Mouse (Mus musculus): ENCODE results near the gene Rpap2. TPM values are rescaled to one million over a fixed set of nuclear protein-coding genes. Genes with fewer than 3 reads are reported as not detected.

Gene Rpap2
- polyA plus RNA-seq (2012; fragmentation: generic; extraction: Trizol) = 9.7 TPM

DNA sequence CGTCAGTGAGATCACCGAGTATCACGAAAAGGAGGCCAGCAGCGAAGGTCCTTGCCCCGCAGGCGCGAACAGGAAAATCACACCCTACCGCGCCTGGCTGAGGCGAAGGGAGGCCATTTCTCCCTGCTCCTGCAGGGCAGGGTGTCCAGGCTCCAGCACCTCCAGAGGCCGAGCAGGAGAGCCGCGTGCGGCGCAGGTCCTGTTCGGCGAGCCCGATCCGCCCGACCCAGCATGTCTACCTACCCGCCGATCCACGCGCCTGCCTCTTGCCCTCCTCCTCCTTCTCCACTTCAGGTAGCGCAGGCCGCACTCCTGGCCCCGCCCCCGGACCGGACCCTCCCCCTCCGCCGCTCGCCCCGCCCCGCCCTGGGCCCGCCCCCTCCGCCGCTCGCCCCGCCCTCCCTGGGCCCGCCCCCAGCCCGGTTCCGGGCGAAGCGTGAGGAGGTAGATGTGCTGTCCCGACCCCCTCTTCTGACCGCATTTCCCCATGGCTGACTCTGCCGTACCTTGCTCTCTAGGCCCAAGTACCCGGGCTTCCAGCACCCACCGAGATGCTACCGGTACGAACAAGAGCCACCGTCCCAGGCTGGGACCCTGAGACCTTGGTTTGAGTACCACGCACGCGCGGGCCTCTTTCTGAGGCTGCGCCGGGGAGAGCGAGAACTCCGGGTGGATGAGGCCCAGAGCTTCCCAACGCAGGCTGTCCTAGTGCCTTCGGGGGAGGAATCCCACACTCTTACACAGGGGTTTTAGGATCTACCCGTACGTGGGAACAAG lies at the start of gene Rpap2, which contains the start of gene Glmn:
TSS of gene Rpap2 (plus strand) at position 73 of the 777 bp plus-strand sequence.
TSS of gene Glmn (minus strand) at position 588 of the 777 bp plus-strand sequence.
- TF ChIP-seq POLR2A (IDR thresholded peaks at IDR 0.05; ENCODE audit: insufficient read length, low read depth) (peak; percentile 81), CEBPB (IDR thresholded peaks at IDR 0.05; ENCODE audit: insufficient read depth, poor library complexity, severe bottlenecking) (no peak), E2F4 (IDR thresholded peaks at IDR 0.05; ENCODE audit: insufficient read depth) (no peak), POLR2AphosphoS2 (IDR thresholded peaks at IDR 0.05; ENCODE audit: insufficient read length, low read depth) (peak; percentile 79)
- Histone ChIP-seq H3K27me3 (ENCODE audit: control insufficient read depth, insufficient read depth, insufficient read length) (no peaks in the 10 kb centered on the region), H3K4me3 (peak within 1 kb of the TSS; percentile 87), H3K4me2 (ENCODE audit: low read depth) (peak within 1 kb of the TSS; percentile 85), H3K36me3 (ENCODE audit: control insufficient read depth, insufficient read depth) (peaks cover 5% of the 10 kb centered on the region), H3ac (ENCODE audit: control insufficient read depth, insufficient read length) (peak within 1 kb of the TSS; percentile 94), H3K79me2 (ENCODE audit: control insufficient read depth, insufficient read depth) (no peaks in the 10 kb centered on the region)

DNA sequence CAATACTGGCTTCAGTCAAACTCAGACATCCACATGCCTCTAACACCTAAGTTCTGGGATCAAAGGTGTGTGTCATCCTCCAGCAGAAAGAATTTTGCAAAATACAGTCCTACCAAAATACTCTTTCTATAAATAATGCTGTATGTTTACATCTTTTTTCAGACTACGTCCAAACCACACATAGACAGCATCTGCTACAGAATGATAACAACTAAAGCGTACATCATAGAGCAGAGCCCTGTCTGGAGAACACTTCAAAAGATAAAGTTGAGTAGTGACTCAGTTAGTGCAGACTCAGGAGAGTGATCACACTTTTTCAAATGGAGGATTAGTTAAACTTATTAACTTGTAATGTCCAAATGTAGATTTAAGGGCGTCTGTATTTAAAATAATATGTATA lies 49.2 kb upstream of the Rpap2 start:
- TF ChIP-seq REST (IDR thresholded peaks at IDR 0.05; ENCODE audit: insufficient read depth, insufficient read length) = no peak
- TF ChIP-seq TCF3 (IDR thresholded peaks at IDR 0.05; ENCODE audit: insufficient read length, low read depth) = no peak
- TF ChIP-seq POLR2AphosphoS2 (IDR thresholded peaks at IDR 0.05; ENCODE audit: insufficient read length, low read depth) = no peak
- no peak for TF ChIP-seq USF1 (IDR thresholded peaks at IDR 0.05; ENCODE audit: low read depth)
- no peak for TF ChIP-seq E2F4 (IDR thresholded peaks at IDR 0.05; ENCODE audit: insufficient read depth)
- no peak for TF ChIP-seq CEBPB (IDR thresholded peaks at IDR 0.05; ENCODE audit: insufficient read depth, poor library complexity, severe bottlenecking)
- no peaks in the 10 kb centered on the region for H3K79me2 ChIP-seq (ENCODE audit: control insufficient read depth, insufficient read depth)
- no peaks in the 10 kb centered on the region for H3K27me3 ChIP-seq (ENCODE audit: control insufficient read depth, insufficient read depth, insufficient read length)
- no peak overlapping the region for H3K4me3 ChIP-seq
- no peaks in the 10 kb centered on the region for H3K36me3 ChIP-seq (ENCODE audit: control insufficient read depth, insufficient read depth)
- H3K4me2 ChIP-seq (ENCODE audit: low read depth) = no peak overlapping the region
- H3ac ChIP-seq (ENCODE audit: control insufficient read depth, insufficient read length) = no peak overlapping the region

DNA sequence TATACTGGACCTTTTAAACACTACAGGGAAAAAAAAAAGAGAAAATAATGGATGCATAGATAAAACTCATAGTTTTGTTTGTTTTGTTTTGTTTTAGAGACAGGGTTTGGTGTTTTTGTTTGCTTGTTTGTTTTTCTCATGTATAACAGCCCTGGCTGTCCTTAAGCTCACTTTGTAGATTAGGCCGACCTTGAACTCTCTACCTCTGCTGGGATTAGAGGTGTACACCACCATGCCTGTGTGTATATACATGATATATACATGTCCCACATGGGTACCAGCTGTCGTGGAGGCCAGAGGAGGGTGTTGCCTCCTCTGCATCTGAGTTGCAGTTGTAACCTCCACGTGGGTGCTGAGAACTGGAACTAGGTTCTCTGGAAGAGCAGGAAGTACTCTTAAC lies 48.7 kb upstream of the Rpap2 start:
- Histone ChIP-seq H3K4me3 (no peak overlapping the region), H3K27me3 (ENCODE audit: control insufficient read depth, insufficient read depth, insufficient read length) (no peaks in the 10 kb centered on the region), H3K4me2 (ENCODE audit: low read depth) (no peak overlapping the region), H3ac (ENCODE audit: control insufficient read depth, insufficient read length) (no peak overlapping the region), H3K36me3 (ENCODE audit: control insufficient read depth, insufficient read depth) (no peaks in the 10 kb centered on the region), H3K79me2 (ENCODE audit: control insufficient read depth, insufficient read depth) (no peaks in the 10 kb centered on the region)
- TF ChIP-seq SRF (IDR thresholded peaks at IDR 0.05; ENCODE audit: control insufficient read depth, insufficient read length, low read depth) = no peak
- TF ChIP-seq REST (IDR thresholded peaks at IDR 0.05; ENCODE audit: insufficient read depth, insufficient read length) = no peak
- TF ChIP-seq TCF12 (IDR thresholded peaks at IDR 0.05; ENCODE audit: insufficient read depth, poor library complexity, severe bottlenecking) = no peak
- TF ChIP-seq MYOG (IDR thresholded peaks at IDR 0.05; ENCODE audit: control insufficient read depth in 1 of 3, insufficient read depth in 1 of 3, insufficient read length in 2 of 3, low read depth in 2 of 3) = no peak
- no peak for TF ChIP-seq MYOD1 (IDR thresholded peaks at IDR 0.05; ENCODE audit: control insufficient read depth in 1 of 3, insufficient read length in 2 of 3, low read depth in 2 of 3)
- TF ChIP-seq POLR2AphosphoS2 (IDR thresholded peaks at IDR 0.05; ENCODE audit: insufficient read length, low read depth) = no peak
- TF ChIP-seq E2F4 (IDR thresholded peaks at IDR 0.05; ENCODE audit: insufficient read depth) = no peak
- TF ChIP-seq CEBPB (IDR thresholded peaks at IDR 0.05; ENCODE audit: insufficient read depth, poor library complexity, severe bottlenecking) = no peak
- TF ChIP-seq TCF3 (IDR thresholded peaks at IDR 0.05; ENCODE audit: insufficient read length, low read depth) = no peak

DNA sequence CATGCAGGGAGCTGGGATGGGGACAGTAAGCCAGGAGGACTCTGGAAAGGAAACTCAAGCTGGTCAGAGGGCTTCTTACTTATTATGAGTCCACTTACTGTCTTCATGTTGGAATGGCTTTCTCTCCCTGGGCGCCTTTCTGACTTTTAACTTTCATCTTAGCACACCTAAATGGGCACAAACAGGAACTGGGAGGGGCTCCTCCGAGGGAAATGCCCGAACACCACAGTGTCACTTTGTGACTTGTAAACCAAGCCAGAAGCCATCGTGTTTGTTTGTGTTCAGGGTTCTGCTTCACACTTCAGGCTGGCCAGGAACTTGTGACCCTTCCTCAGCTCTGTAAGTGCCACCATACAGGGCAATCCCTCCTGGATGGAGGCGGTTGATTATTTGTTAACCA lies 42.8 kb upstream of the Rpap2 start:
- TF ChIP-seq POLR2AphosphoS2 (IDR thresholded peaks at IDR 0.05; ENCODE audit: insufficient read length, low read depth) (no peak), POLR2A (IDR thresholded peaks at IDR 0.05; ENCODE audit: insufficient read length, low read depth) (no peak), SRF (IDR thresholded peaks at IDR 0.05; ENCODE audit: control insufficient read depth, insufficient read length, low read depth) (no peak), TCF12 (IDR thresholded peaks at IDR 0.05; ENCODE audit: insufficient read depth, poor library complexity, severe bottlenecking) (no peak), E2F4 (IDR thresholded peaks at IDR 0.05; ENCODE audit: insufficient read depth) (no peak), MYOG (IDR thresholded peaks at IDR 0.05; ENCODE audit: control insufficient read depth in 1 of 3, insufficient read depth in 1 of 3, insufficient read length in 2 of 3, low read depth in 2 of 3) (no peak), MYOD1 (IDR thresholded peaks at IDR 0.05; ENCODE audit: control insufficient read depth in 1 of 3, insufficient read length in 2 of 3, low read depth in 2 of 3) (no peak), MAX (IDR thresholded peaks at IDR 0.05; ENCODE audit: low read depth) (no peak), USF1 (IDR thresholded peaks at IDR 0.05; ENCODE audit: low read depth) (no peak), CEBPB (IDR thresholded peaks at IDR 0.05; ENCODE audit: insufficient read depth, poor library complexity, severe bottlenecking) (no peak), REST (IDR thresholded peaks at IDR 0.05; ENCODE audit: insufficient read depth, insufficient read length) (no peak), TCF3 (IDR thresholded peaks at IDR 0.05; ENCODE audit: insufficient read length, low read depth) (no peak)
- Histone ChIP-seq H3ac (ENCODE audit: control insufficient read depth, insufficient read length) (no peak overlapping the region), H3K27me3 (ENCODE audit: control insufficient read depth, insufficient read depth, insufficient read length) (no peaks in the 10 kb centered on the region), H3K79me2 (ENCODE audit: control insufficient read depth, insufficient read depth) (no peaks in the 10 kb centered on the region), H3K4me2 (ENCODE audit: low read depth) (no peak overlapping the region), H3K36me3 (ENCODE audit: control insufficient read depth, insufficient read depth) (peaks cover 5% of the 10 kb centered on the region), H3K4me3 (no peak overlapping the region)

DNA sequence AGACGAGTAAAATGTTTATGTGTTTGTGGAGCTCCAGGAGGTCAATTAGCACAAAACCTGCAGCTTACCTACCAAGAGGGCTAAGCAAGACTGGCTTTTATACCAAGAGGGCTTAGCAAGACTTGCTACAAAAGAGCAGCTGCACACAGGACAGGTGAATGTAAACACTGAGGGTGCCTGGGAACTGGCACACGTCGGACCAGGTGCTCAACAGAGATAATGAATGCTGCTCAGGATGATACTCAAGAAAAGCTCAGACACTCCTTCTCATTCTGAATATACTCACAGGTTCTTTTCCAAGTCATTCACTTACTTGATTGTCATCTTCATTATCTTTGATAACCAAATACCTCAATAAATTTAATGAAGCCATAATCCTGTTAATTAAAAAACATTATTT lies 40.2 kb upstream of the Rpap2 start:
- Histone ChIP-seq H3K27me3 (ENCODE audit: control insufficient read depth, insufficient read depth, insufficient read length) (no peaks in the 10 kb centered on the region), H3K4me3 (no peak overlapping the region), H3K4me2 (ENCODE audit: low read depth) (no peak overlapping the region), H3K79me2 (ENCODE audit: control insufficient read depth, insufficient read depth) (no peaks in the 10 kb centered on the region), H3K36me3 (ENCODE audit: control insufficient read depth, insufficient read depth) (peaks cover 7% of the 10 kb centered on the region), H3ac (ENCODE audit: control insufficient read depth, insufficient read length) (no peak overlapping the region)
- no peak for TF ChIP-seq POLR2A (IDR thresholded peaks at IDR 0.05; ENCODE audit: insufficient read length, low read depth)
- no peak for TF ChIP-seq SRF (IDR thresholded peaks at IDR 0.05; ENCODE audit: control insufficient read depth, insufficient read length, low read depth)
- TF ChIP-seq USF1 (IDR thresholded peaks at IDR 0.05; ENCODE audit: low read depth) = no peak

Data from myocyte (in vitro differentiated cells).